ENCODE assay signal across 7 mouse cellular contexts in genomic region chr6:90324991-90325390, GRCm38 (mm10). TPM values are rescaled to one million over a fixed set of nuclear protein-coding genes. Genes with fewer than 3 reads are reported as not detected.
DNase-seq lines count a peak whose midpoint lies in the region; ATAC-seq and TF ChIP-seq lines count a peak whose summit lies in the region.

TSS of gene Chst13 (minus strand) at chr6:90325185.

- H3K4me1 ChIP-seq in embryonic facial prominence, embryonic 10.5 days, result peaks cover 7% of the 10 kb centered on the region
- 0 out of 2 replicates have a peak, but pooled peaks cover 6% of the 10 kb centered on the region for H3K4me1 ChIP-seq in heart, postnatal 0 days (ENCODE audit: control insufficient read depth, insufficient read depth)

- H3K9me3 ChIP-seq in embryonic facial prominence, embryonic 10.5 days, result no peaks in the 10 kb centered on the region
- H3K9me3 ChIP-seq in heart, postnatal 0 days (replicated peaks; ENCODE audit: control insufficient read depth, low read length), result no peaks in the 10 kb centered on the region

- DNase-seq in adrenal gland, adult 2 months, result peak; percentile 67
- peak; percentile 30 for DNase-seq in embryonic facial prominence, embryonic 10.5 days (ENCODE audit: low spot score)
- no peak for DNase-seq in heart, postnatal 0 days (ENCODE audit: low spot score)
- DNase-seq in kidney, postnatal 4 days, result peak; percentile 49 to 60
- peak; percentile 34 for DNase-seq in mesoderm, embryonic 11.5 days (ENCODE audit: low read depth, low spot score)
- DNase-seq in spleen, postnatal 4 days (ENCODE audit: low spot score in 2 of 2), result no peak
- no peak for DNase-seq in testis, postnatal 10 days (ENCODE audit: low spot score)

- H3K4me3 ChIP-seq in embryonic facial prominence, embryonic 10.5 days, result peak within 1 kb of the TSS; percentile 51
- peak within 1 kb of the TSS; percentile 7; the same call in 1 of the 2 replicates for H3K4me3 ChIP-seq in heart, postnatal 0 days (ENCODE audit: low read depth, low read length)

- TF ChIP-seq EP300 in heart, postnatal 0 days (IDR thresholded peaks at IDR 0.05; ENCODE audit: low read depth), result no peak

- no peak within 1 kb of the TSS for H3K27ac ChIP-seq in embryonic facial prominence, embryonic 10.5 days (replicated peaks)
- H3K27ac ChIP-seq in heart, postnatal 0 days (ENCODE audit: low read depth), result no peak within 1 kb of the TSS

- H3K36me3 ChIP-seq in embryonic facial prominence, embryonic 10.5 days (replicated peaks), result no peaks in the 10 kb centered on the region
- no peaks in the 10 kb centered on the region for H3K36me3 ChIP-seq in heart, postnatal 0 days (replicated peaks; ENCODE audit: control insufficient read depth, insufficient read depth, low read length)

- H3K4me2 ChIP-seq in heart, postnatal 0 days (ENCODE audit: low read depth, low read length), result peak within 1 kb of the TSS; percentile 41

- 7% methylated on average over 22 of the region's 22 CpGs for WGBS in embryonic facial prominence, embryonic 10.5 days
- WGBS in heart, postnatal 0 days, result 11% methylated on average over 22 of the region's 22 CpGs

- no peak within 1 kb of the TSS for H3K9ac ChIP-seq in heart, postnatal 0 days (replicated peaks; ENCODE audit: low read depth, low read length)

- ATAC-seq in heart, postnatal 0 days (ENCODE audit: insufficient read depth, low read depth), result 0 out of 2 replicates have a peak, but pooled peaks have one; percentile 40

- peaks cover 30% of the 10 kb centered on the region for H3K27me3 ChIP-seq in embryonic facial prominence, embryonic 10.5 days (replicated peaks; ENCODE audit: low read depth, poor library complexity, severe bottlenecking)
- H3K27me3 ChIP-seq in heart, postnatal 0 days (ENCODE audit: control insufficient read depth, insufficient read depth, low read length), result peaks cover 16% of the 10 kb centered on the region

- no peak for TF ChIP-seq CTCF in heart, postnatal 0 days (IDR thresholded peaks at IDR 0.05; ENCODE audit: low read depth)

RNA-seq across cellular contexts. Expression of gene Chst13, which starts in this region (rescaled TPM):
- total RNA-seq in adrenal gland, adult 2 months (2021), result not detected
- 0.36 and 0.85 TPM in 2 replicates for polyA plus RNA-seq in adrenal gland, adult 2 months (2012; rRNA removed)
- polyA plus RNA-seq in embryonic facial prominence, embryonic 10.5 days (2016; fragmentation: Nextera tagmentation; extraction: Ambion mirVana), result 0.09 and 0.11 TPM in 2 replicates
- not detected in 2 replicates for total RNA-seq in heart, postnatal 0 days (2014; rRNA removed; ENCODE audit: low replicate concordance)
- polyA plus RNA-seq in heart, postnatal 0 days (2015; fragmentation: Nextera tagmentation; extraction: Ambion mirVana), result not detected in 2 replicates

Comparison
In these comparisons a context has a peak if more than half of its experiments do, and no peak if none do; other contexts are left out.
1. Peak in DNase-seq in adrenal gland, adult 2 months; RNA of the gene not detected or under 1 TPM.
2. Peak in DNase-seq and H3K4me3 ChIP-seq in embryonic facial prominence, embryonic 10.5 days; RNA of the gene not detected or under 1 TPM.
3. Peak in ATAC-seq, H3K4me3 ChIP-seq and H3K4me2 ChIP-seq in heart, postnatal 0 days; RNA of the gene not detected or under 1 TPM.
4. DNase-seq: peak in kidney, postnatal 4 days (2 of 2) and mesoderm, embryonic 11.5 days (single experiment); none in heart, postnatal 0 days (single experiment), spleen, postnatal 4 days (0 of 2) and testis, postnatal 10 days (single experiment).